Mouse (Mus musculus): ENCODE measurements around the gene Slc30a7.
A peak's percentile ranks its signal among the peaks of the same experiment; 100 is the strongest.
"Not testable (repeated sequence)": the region's sequence is repeated elsewhere in the genome, so short reads cannot be mapped to it uniquely, and the experiment has no call there.

The Slc30a7 gene

GRCm38 (mm10) chr3:115941464-115941863 lies 65.7 kb downstream of the Slc30a7 start:
- DNase-seq = no peak

DNA sequence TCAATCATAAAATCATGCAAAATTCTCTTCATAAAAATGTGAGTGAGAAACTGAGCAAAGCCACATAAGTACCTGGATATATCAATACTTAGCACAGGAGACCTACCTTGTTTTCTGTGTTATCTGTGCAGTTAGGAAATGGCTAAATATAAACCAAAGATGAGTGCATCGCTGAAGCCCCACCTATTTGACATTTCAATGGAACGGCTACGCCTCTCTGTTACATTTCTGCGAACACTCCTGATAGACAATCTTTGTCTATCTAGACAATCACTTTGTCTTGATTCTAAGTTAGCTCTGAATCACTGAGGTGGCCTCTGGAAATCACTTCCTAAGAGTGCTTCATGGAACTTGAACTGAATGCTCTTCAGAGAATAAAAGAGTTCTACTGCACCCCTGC lies 66.7 kb downstream of the Slc30a7 start:
- no peak for DNase-seq

DNA sequence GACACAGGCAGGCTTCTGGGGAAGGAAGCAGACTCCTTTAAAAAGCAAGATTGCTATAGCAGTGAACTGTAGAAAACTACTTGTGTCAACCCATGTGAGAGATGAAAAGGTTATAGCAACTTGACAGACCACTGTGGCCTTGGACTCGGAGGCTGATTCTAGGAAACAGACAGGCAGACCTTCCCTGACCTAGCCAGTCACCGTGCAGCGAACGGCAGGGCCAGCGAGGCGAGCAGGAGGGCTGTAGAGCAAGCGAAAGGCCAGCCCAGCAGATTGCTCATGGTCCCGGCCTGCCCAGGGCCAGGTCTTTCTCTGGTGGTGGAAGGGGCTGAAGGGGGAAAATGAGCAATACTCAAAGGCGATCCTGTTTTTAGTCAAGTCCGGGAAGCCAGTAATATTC lies 69.4 kb downstream of the Slc30a7 start:
- DNase-seq = no peak

DNA sequence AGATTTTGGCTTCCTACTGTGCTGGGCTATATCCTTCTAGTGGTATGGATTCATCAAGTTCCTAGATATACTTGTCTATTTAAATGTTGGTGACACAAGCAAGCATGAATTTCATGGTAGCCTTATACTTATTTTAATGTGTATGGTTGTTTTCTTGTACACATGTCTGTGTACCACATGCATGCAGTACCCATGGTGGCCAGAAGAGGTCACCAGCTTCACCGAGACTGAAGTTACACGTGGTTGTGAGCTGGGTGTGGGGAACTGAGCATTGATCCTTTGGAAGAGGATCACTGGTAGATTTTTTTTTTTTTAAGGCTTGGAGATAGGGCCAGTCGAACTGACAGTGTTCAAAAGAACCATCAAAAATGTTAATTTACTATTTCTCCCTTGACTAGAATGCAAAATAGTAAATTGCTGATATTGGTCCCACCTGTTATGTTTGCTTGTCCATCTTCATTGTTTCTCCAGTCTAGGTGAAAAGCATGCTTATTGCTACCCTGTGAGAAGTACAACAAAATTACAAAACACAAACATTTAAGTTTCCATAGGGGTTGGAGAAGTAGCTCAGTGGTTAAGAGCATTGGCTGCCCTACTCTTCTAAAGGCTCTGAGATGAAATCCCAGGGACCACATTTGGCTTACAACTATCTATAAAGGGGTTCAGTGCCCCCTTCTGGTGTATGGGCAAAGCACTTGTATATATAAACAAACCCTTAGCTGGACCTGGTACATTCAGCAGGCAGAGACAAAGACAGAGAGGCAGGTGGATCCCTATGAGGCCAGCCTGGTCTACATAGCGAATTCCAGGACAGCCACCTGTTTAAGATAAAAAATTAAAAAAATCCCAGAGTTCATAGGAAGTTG lies 70.2 kb downstream of the Slc30a7 start:
- peak; percentile 32 to 80 for DNase-seq

GRCm38 (mm10) chr3:115933293-115934186 lies 73.7 kb downstream of the Slc30a7 start:
- no peak for DNase-seq

- DNase-seq = no peak
Observed at GRCm38 (mm10) chr3:115931701-115932100, 75.5 kb downstream of the Slc30a7 start.

DNA sequence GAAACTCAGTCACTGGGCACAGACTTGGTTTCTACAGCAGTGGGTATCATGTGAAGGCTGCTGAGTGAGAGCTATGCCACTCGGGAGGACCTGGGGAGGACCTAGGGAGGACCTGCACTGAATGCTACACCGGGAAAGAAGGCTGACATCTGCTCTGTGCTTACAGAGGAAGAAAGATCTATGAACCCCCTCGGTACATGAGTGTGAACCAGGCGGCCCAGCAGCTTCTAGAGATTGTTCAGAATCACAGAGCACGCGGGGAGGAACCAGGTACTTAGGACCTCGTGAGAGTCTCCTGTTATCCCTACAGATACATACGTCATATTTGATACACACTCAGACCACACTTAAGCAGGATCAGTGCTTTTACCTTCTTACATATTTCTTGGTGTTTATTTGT lies 80.7 kb downstream of the Slc30a7 start:
- no peak for DNase-seq

DNA sequence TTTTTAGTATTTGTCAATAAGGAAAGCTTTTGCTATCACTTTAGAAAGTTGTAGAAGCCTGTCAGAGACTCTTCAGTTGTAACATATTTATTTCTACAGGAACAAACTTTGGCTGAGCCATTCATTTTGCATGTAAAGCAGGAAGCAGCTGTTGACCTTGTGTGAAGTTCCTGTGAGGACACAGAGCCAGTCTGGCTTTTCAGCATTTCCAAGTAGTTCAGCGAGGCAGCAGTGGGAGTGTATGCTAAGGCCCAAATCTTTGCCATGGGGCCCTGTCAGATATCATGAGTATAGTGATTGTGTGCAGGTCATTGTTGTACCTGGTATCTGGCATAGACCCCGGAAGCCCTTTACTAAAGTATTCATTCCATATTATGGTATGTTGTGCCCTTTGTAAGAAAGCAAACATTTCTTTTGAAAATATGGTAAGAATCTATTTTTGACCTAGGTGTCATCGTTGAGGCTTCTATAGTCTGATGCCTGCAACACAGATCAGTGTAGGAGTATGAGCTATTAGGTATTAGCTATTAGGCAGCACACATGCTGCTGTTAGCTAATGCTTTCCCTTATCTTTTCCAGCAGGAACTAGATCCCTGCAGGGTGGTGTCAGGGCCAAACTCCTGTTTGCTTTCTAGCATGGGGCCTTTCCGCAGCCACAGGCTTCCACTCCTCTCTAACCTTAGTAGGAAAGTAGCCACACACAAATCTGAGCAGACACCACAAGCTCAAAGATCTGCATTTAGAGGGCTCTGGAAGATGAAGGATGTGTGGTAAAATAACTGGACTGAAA lies 82.6 kb downstream of the Slc30a7 start:
- DNase-seq = peak; percentile 12 to 25

GRCm38 (mm10) chr3:115907406-115907805 lies 99.8 kb downstream of the Slc30a7 start:
- DNase-seq = not testable (repeated sequence)

- DNase-seq = no peak
Observed at GRCm38 (mm10) chr3:115905567-115905966, 101.6 kb downstream of the Slc30a7 start.

GRCm38 (mm10) chr3:115905067-115905466 lies 102.1 kb downstream of the Slc30a7 start:
- DNase-seq = no peak

- no peak for DNase-seq
Observed at GRCm38 (mm10) chr3:115902301-115902956, 104.8 kb downstream of the Slc30a7 start.

DNA sequence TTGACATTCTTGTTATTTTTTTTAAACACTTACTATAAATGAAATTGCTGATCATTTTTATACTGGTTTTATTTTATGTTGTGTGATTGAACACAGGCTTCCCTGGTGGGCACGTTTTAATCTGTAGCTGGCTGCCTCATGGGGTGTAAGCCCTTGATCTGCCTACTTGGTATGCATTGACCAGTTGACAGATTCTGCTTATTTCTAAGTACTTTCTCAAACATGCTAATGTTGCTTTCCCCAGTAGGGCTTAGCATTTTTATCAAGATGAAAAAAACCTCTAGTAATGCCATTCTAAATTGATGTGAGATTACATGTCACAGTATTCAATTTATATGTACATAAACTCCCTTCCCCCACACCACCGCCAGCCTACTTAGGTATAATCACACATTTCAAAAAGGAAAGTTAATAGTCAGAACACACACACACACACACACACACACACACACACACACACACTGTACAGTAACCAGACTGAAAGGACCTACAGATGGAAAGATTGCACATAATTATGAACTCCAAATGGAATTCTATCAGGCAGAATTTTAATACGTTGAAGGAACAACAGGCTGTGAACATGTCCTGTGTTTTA lies 108.8 kb downstream of the Slc30a7 start:
- no peak for DNase-seq

- DNase-seq = no peak
Observed at GRCm38 (mm10) chr3:115893166-115893565, 114.0 kb downstream of the Slc30a7 start.

DNA sequence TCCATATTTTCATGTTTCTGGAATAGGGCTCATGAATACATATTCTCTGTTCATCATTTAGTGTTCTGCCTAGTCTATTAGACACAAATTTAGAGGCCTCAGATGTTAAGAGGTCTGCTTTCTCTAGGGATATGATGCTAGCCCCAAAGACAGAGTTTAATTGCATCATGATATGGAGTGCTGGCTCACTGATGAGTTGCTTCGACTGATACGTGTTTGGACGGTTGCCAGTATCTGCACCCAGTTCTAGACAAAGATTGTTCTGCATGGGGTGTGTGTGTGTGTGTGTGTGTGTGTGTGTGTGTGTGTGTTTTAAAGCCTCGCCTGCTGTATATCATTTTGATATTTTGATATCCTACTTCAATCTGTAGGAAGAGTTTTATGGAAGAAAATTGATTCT lies 114.9 kb downstream of the Slc30a7 start:
- no peak for DNase-seq
